Mouse (Mus musculus): ENCODE results near the gene Anapc7. TPM values are rescaled to one million over a fixed set of nuclear protein-coding genes. Genes with fewer than 3 reads are reported as not detected.
"Not testable (repeated sequence)": the region's sequence is repeated elsewhere in the genome, so short reads cannot be mapped to it uniquely, and the experiment has no call there.

Gene Anapc7
- polyA plus RNA-seq, 1 experiment from 2014 or later, result 23.3 TPM

GRCm38 (mm10) chr5:122409692-122410645 lies 11.5 kb upstream of the Anapc7 start:
- no peak overlapping the region for H3K4me2 ChIP-seq
- peaks cover 42% of the 10 kb centered on the region for H3K36me3 ChIP-seq
- H3K27ac ChIP-seq, result no peak overlapping the region
- H3K9me3 ChIP-seq (replicated peaks), result 0 out of 2 replicates have a peak, but pooled peaks cover 4% of the 10 kb centered on the region
- H3K4me1 ChIP-seq, result 0 out of 2 replicates have a peak, but pooled peaks cover 6% of the 10 kb centered on the region
- no peak overlapping the region for H3K9ac ChIP-seq
- 84% methylated on average over 19 of the region's 19 CpGs for WGBS (ENCODE audit: insufficient replicate concordance)
- ATAC-seq, result no peak
- H3K27me3 ChIP-seq (replicated peaks), result no peaks in the 10 kb centered on the region
- no peak overlapping the region for H3K4me3 ChIP-seq

- H3K9me3 ChIP-seq (replicated peaks), result no peaks in the 10 kb centered on the region
- 69% methylated on average over 5 of the region's 5 CpGs for WGBS (ENCODE audit: insufficient replicate concordance)
- H3K9ac ChIP-seq, result no peak overlapping the region
- 0 out of 2 replicates have a peak, but pooled peaks cover 6% of the 10 kb centered on the region for H3K4me1 ChIP-seq
- H3K27ac ChIP-seq, result no peak overlapping the region
- H3K27me3 ChIP-seq (replicated peaks), result no peaks in the 10 kb centered on the region
- no peak for ATAC-seq
- H3K4me2 ChIP-seq, result no peak overlapping the region
- H3K4me3 ChIP-seq, result no peak overlapping the region
- peaks cover 22% of the 10 kb centered on the region for H3K36me3 ChIP-seq
Measured at GRCm38 (mm10) chr5:122411892-122412291, 9.6 kb upstream of the Anapc7 start.

GRCm38 (mm10) chr5:122412826-122413225 lies 8.7 kb upstream of the Anapc7 start:
- peaks cover 14% of the 10 kb centered on the region for H3K36me3 ChIP-seq
- ATAC-seq, result no peak
- WGBS (ENCODE audit: insufficient replicate concordance), result 54% methylated on average over 6 of the region's 6 CpGs
- H3K4me3 ChIP-seq, result no peak overlapping the region
- no peaks in the 10 kb centered on the region for H3K27me3 ChIP-seq (replicated peaks)
- H3K9me3 ChIP-seq (replicated peaks), result no peaks in the 10 kb centered on the region
- 0 out of 2 replicates have a peak, but pooled peaks cover 6% of the 10 kb centered on the region for H3K4me1 ChIP-seq
- no peak overlapping the region for H3K4me2 ChIP-seq
- H3K9ac ChIP-seq, result no peak overlapping the region
- no peak overlapping the region for H3K27ac ChIP-seq

DNA sequence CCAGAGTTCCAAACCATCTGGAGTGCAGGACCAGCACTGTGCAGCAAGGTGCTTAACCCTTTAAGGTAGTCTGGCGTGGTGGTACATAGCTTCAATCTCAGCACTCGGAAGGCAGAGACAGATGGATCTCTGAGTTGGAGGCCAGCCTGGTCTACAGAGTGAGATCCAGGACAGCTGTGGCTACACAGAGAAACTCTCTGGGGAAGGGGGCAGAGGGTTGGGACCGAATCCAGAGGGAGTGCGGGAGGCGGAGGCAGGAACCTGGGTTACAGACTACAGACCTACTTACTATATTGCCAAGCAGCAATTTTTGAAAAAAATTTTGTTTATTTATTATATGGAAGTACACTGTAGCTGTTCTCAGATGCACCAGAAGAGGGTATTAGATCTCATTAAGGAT lies 7.1 kb upstream of the Anapc7 start:
- WGBS (ENCODE audit: insufficient replicate concordance), result 83% methylated on average over 5 of the region's 5 CpGs
- H3K27ac ChIP-seq, result no peak overlapping the region
- H3K4me1 ChIP-seq, result 0 out of 2 replicates have a peak, but pooled peaks cover 6% of the 10 kb centered on the region
- no peak overlapping the region for H3K9ac ChIP-seq
- no peak overlapping the region for H3K4me3 ChIP-seq
- peaks cover 13% of the 10 kb centered on the region for H3K36me3 ChIP-seq
- no peaks in the 10 kb centered on the region for H3K9me3 ChIP-seq (replicated peaks)
- no peak for ATAC-seq
- H3K4me2 ChIP-seq, result no peak overlapping the region
- no peaks in the 10 kb centered on the region for H3K27me3 ChIP-seq (replicated peaks)

GRCm38 (mm10) chr5:122415465-122415864 lies 6.0 kb upstream of the Anapc7 start:
- Histone ChIP-seq H3K4me1 (peaks cover 9% of the 10 kb centered on the region), H3K27me3 (replicated peaks) (no peaks in the 10 kb centered on the region), H3K27ac (no peak overlapping the region), H3K9me3 (replicated peaks) (no peaks in the 10 kb centered on the region), H3K36me3 (peaks cover 2% of the 10 kb centered on the region; the same call in 1 of the 2 replicates), H3K4me2 (no peak overlapping the region), H3K4me3 (no peak overlapping the region), H3K9ac (no peak overlapping the region)
- ATAC-seq, result no peak
- WGBS (ENCODE audit: insufficient replicate concordance), result 66% methylated on average over 12 of the region's 12 CpGs

- H3K9me3 ChIP-seq (replicated peaks); H3K27ac ChIP-seq; ATAC-seq; H3K27me3 ChIP-seq (replicated peaks); H3K9ac ChIP-seq; H3K36me3 ChIP-seq: not testable (repeated sequence)
- 47% methylated on average over 4 of the region's 4 CpGs for WGBS (ENCODE audit: insufficient replicate concordance)
- Histone ChIP-seq H3K4me2 (peak overlapping the region; percentile 85), H3K4me3 (peak overlapping the region; percentile 94; the same call in 1 of the 2 replicates), H3K4me1 (peaks cover 34% of the 10 kb centered on the region)
Measured at GRCm38 (mm10) chr5:122420676-122421075, 817 bp upstream of the Anapc7 start.

GRCm38 (mm10) chr5:122422071-122422964 lies 825 bp downstream of the Anapc7 start:
- peaks cover 34% of the 10 kb centered on the region for H3K4me1 ChIP-seq
- peaks cover 10% of the 10 kb centered on the region for H3K36me3 ChIP-seq
- WGBS (ENCODE audit: insufficient replicate concordance), result 2% methylated on average over 73 of the region's 73 CpGs
- H3K9me3 ChIP-seq (replicated peaks), result no peaks in the 10 kb centered on the region
- H3K27ac ChIP-seq, result peak overlapping the region; percentile 77
- no peaks in the 10 kb centered on the region for H3K27me3 ChIP-seq (replicated peaks)
- ATAC-seq, result peak; percentile 81
- peak overlapping the region; percentile 85 for H3K4me2 ChIP-seq
- peak overlapping the region; percentile 94 for H3K4me3 ChIP-seq
- peak overlapping the region; percentile 89 for H3K9ac ChIP-seq

DNA sequence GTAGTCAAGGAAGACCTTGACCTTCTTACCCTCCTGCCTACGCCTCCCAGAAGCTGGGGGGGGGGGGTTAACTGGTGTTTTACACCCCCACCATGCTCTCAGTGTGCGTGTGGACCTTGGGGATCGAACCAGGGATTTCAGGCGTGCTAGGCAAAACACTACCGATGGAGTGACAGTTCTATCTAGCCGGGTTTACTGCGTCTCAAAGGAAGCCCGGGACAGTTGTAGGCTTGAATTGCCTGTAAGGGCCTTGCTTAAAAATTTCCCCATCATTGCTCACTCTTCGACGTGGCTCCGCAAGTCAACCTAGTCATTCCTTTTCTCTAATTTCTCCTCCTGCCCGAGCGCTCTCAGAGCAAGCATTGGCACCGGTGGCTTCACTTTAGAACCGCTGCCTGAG lies 1.6 kb downstream of the Anapc7 start:
- H3K27me3 ChIP-seq (replicated peaks), result no peaks in the 10 kb centered on the region
- peak overlapping the region; percentile 94 for H3K4me3 ChIP-seq
- peak overlapping the region; percentile 77 for H3K27ac ChIP-seq
- peak overlapping the region; percentile 85 for H3K4me2 ChIP-seq
- peaks cover 18% of the 10 kb centered on the region for H3K36me3 ChIP-seq
- H3K9ac ChIP-seq, result peak overlapping the region; percentile 89
- peaks cover 34% of the 10 kb centered on the region for H3K4me1 ChIP-seq
- H3K9me3 ChIP-seq (replicated peaks), result no peaks in the 10 kb centered on the region
- WGBS (ENCODE audit: insufficient replicate concordance), result 20% methylated on average over 15 of the region's 15 CpGs
- ATAC-seq, result peak; percentile 40

- Histone ChIP-seq H3K4me3 (no peak overlapping the region), H3K36me3 (peaks cover 42% of the 10 kb centered on the region), H3K27me3 (replicated peaks) (no peaks in the 10 kb centered on the region), H3K27ac (no peak overlapping the region), H3K4me1 (peaks cover 30% of the 10 kb centered on the region), H3K4me2 (no peak overlapping the region), H3K9ac (no peak overlapping the region), H3K9me3 (replicated peaks) (no peaks in the 10 kb centered on the region)
- no peak for ATAC-seq
- 91% methylated on average over 2 of the region's 2 CpGs for WGBS (ENCODE audit: insufficient replicate concordance)
Measured at GRCm38 (mm10) chr5:122425550-122425949, 4.1 kb downstream of the Anapc7 start.

DNA sequence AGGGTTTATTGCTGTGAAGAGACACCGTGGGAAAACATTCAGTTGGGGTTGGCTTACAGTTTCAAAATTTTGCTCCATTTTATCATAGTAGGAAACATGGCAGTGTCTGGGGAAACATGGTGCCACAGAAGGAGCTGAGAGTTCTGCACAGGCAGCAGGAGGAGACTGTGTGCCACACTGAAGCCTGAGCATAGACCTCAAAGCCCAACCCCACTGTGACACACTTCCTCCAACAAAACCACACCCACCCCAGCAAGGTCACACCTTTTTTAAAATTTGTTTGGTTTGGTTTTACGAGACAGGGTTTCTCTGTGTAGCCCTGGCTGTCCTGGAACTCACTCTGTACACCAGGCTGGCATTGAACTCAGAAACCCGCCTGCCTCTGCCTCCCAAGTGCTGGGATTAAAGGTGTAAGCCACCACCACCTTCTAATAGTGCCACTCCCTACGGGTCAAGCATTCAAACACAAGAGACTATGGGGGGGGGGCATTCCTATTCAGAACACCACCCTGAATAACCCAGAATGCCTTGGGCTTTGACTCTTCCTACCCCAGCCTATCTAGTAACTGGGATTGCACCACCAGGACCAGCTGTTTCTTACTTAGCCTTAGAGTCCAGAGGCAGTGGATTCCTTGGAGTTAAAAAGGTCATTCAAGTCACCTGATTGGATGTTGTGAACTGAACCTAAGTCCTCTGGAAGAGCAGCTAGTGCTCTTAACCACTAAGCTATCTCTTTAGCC lies 8.7 kb downstream of the Anapc7 start:
- Histone ChIP-seq H3K36me3 (peaks cover 86% of the 10 kb centered on the region), H3K9ac (no peak overlapping the region), H3K9me3 (replicated peaks) (no peaks in the 10 kb centered on the region), H3K4me2 (no peak overlapping the region), H3K4me1 (no peaks in the 10 kb centered on the region), H3K27ac (no peak overlapping the region), H3K4me3 (no peak overlapping the region), H3K27me3 (replicated peaks) (no peaks in the 10 kb centered on the region)
- no peak for ATAC-seq
- 82% methylated on average over 4 of the region's 4 CpGs for WGBS (ENCODE audit: insufficient replicate concordance)

- Histone ChIP-seq H3K4me2 (no peak overlapping the region), H3K9me3 (replicated peaks) (no peaks in the 10 kb centered on the region), H3K4me3 (no peak overlapping the region), H3K36me3 (peaks cover 95% of the 10 kb centered on the region), H3K27ac (no peak overlapping the region), H3K4me1 (no peaks in the 10 kb centered on the region), H3K9ac (no peak overlapping the region), H3K27me3 (replicated peaks) (no peaks in the 10 kb centered on the region)
- 91% methylated on average over 8 of the region's 8 CpGs for WGBS (ENCODE audit: insufficient replicate concordance)
- ATAC-seq, result no peak
Measured at GRCm38 (mm10) chr5:122431221-122431620, 9.7 kb downstream of the Anapc7 start.

All from liver, embryonic 12.5 days (tissue).